Mouse (Mus musculus) layer of hippocampus, adult 9-11 months (tissue): ENCODE measurements around the gene Rasgef1b.

ENCODE experiments used
- DNase-seq: peaks from one replicate; pipeline ENCODE4 v3.0.0; 2022

Rasgef1b gene

DNA sequence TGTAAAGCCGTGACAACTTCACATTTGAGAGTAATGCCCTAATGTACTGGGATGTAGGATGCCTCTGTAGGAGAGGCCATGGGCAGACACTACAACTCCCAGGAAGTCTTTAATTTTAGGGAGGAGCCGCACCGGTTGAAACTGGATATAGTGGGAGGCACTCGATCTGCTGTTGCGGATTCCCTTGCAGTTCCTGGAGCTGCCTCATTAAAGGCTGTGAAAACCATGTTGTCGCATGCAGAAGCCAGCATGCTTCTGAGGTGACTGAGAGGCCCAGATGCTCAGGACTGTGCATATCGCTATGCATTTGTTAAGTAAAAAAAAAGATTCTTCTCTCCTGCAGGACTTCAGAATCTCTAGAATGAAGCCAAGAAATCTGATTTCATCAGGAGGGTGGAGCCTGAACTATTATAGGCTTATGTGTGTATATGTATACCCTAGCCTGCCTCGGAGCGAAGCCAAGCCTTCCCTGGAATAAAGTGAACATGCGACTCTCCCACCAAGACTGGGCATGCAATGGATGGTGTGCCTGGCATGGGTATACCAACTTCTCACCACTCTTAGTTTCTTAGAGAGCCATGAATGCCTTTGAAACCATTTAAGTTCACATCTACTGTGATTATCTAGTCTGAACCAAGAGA is 130.3 kb downstream of the Rasgef1b start:
- DNase-seq, result peak; percentile 25

GRCm38 (mm10) chr5:99597701-99598100 is 131.2 kb downstream of the Rasgef1b start:
- DNase-seq, result peak; percentile 43

DNA sequence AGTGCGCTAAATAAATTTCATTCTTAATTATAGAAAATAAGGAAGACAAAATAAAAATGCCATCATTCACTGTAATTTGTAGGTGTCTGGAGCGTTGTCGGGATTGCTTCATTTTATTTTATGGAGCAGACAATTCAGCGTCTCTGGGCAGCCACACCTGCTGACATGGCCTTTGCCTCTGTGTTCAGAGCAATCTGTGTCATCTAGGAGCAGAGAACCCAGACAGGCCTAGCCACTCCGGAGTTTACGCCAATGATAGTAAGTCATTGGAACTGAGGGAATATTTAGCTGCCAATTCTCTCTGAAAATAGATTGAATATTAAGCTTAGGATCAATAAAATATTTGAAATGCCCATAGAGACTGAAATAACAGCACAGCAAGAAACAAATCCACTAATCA is 137.5 kb downstream of the Rasgef1b start:
- DNase-seq, result no peak

- DNase-seq, result no peak
These were observed 138.3 kb downstream of the Rasgef1b start for GRCm38 (mm10) chr5:99590539-99590938.

GRCm38 (mm10) chr5:99587994-99588393 is 140.9 kb downstream of the Rasgef1b start:
- no peak for DNase-seq

- DNase-seq, result no peak
These were observed 141.3 kb downstream of the Rasgef1b start for GRCm38 (mm10) chr5:99587589-99587988.

DNA sequence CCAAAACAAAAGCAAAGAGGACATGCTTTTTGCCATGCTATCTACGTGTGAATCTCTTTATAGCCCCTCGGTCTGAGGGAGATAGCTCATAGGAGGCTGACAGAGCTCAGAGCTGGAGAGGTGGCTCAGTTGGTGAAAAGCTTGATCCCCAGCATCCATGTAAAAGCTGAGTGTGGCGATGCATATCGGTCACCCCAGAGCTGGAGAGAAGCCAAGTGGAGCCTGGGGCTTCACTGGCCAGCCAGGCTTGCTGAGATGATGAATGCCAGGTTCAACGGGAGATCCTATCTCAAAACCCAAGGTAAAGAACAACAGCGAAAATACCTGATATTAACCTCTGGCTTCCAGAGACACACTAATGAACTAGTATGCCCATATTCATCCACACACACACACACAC is 142.6 kb downstream of the Rasgef1b start:
- DNase-seq, result no peak

- no peak for DNase-seq
These were observed 143.5 kb downstream of the Rasgef1b start for GRCm38 (mm10) chr5:99585166-99585898.

DNA sequence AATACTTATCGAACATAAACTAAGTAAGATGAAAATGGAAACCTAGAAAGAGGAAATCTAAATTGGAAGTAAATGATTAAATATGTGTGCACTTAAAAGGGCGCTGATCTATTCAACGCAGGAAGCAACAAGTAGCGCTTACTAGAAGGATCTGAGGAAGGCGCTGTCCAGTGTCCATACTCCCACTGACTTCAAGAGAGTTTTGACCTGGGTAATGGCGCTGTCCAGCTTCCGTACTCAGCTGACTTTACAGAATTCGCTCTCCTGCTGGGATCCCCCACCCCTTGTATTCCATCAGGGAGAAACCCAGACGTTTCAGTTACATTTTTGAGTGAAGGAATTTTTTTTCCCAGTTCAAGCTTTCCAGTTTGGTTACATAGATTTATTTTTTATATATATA is 144.6 kb downstream of the Rasgef1b start:
- DNase-seq, result no peak

DNA sequence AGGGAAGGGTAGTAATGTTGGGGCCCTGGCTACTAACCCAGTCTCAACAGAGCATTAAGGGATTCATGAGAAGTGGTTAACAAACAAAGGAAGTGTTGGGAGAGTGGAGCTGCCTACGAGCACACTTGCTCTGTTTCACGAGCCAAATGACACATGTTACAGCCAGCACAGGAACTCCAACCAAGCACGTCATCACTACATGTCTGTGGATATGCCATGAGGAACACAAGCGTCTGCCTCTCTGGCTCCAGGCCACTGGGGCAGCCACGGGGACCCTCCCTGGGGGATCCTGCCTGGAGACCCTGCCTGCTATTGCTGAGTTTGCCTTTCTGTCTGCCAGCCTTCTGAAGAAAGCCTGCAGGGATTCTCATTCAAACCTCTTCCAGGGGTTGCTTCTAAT is 146.8 kb downstream of the Rasgef1b start:
- no peak for DNase-seq

DNA sequence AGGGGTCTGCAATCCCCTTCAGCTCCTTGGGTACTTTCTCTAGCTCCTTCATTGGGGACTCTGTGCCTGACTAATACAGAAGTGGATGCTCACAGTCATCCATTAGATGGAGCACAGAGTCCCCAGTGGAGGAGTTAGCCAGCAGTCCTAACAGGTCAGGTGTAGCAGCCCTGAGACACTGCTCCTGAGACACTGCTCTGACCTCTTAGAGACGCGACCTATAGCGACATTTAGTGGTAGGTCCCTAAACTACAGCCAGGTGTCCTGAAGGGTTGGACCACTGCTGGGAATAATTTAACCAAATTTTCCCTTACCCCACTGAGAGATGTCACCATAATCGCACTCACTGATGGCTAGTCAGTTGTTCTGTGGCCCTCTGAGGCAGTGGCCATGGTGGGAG is 150.2 kb downstream of the Rasgef1b start:
- DNase-seq, result no peak

- no peak for DNase-seq
These were observed 153.0 kb downstream of the Rasgef1b start for GRCm38 (mm10) chr5:99575897-99576296.

DNA sequence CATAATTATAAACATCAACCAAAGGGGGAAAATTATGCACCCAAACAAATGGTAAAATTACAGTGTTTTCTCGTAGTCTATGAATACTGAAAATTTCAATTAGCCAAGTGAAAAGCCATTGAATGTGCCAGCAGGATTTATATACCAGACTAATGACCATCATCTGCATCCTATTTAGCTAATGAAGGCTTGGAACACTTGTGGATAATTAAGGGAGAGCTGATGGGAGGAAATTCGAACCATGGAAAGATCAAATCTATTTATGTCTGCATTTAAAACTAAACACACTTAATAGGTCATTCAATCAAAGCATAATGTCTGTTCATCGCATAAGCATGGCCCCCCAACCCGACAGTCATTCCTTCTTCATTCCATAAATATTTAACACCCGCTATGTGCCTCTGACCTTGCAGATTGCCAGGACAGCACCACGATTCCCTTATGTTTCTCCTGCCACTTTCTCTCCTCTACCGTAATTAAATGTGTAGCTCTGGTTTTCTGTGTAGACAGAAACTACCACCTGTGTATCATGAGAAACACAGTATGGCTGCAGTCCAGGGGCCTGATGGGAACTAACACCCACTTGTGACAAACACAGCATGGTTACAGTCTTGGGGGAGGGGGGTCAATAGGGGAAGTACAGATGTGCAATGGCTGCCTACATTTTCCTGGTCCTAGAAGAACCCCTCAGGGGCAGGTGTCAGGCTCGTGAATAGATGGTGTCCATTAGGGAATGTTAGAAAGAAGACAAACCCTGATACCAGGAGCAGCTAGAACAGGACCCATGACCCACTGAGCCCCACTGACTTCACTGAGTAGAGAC is 164.2 kb downstream of the Rasgef1b start:
- DNase-seq, result no peak

DNA sequence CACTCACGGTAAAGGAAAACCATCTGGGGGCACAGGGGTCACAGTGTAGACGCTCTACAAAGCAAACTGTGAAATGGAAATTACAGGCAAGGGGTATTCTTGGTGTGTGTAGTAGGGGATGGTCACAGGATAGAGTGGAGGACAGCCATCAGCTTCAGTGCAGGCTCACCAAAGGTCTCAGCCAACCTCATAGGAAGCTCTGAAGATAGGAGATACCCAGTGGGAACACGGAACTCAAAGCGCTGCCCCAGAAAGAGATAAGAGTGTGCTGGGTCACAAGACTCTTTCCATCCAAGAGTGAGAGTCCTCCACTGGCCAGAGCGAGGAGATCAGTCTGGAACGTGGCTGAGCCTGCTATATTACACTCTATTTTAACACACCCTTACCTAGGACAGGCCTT is 166.8 kb downstream of the Rasgef1b start:
- no peak for DNase-seq

- DNase-seq, result no peak
These were observed 169.1 kb downstream of the Rasgef1b start for GRCm38 (mm10) chr5:99559814-99560213.

DNA sequence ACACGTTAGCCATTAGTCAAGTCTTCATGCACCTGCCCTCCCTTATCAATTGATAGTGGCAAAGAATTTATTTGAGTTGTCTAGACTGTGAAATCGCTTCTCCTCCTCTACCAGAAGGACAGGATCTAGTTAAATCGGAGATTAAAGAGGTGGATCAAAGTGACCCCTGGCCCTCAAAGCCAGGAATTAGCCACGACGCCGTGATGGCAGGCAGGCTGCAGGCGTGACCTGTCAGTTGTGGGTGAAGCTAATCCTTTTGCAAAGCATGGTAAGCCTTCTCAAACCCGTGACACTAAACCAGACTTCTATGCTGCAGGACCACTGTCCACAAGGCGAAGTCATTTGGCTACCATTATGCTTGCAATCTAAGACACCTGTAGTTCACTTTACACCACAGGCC is 170.6 kb downstream of the Rasgef1b start:
- no peak for DNase-seq

GRCm38 (mm10) chr5:99552645-99553044 is 176.2 kb downstream of the Rasgef1b start:
- no peak for DNase-seq

- DNase-seq, result no peak
These were observed 184.0 kb downstream of the Rasgef1b start for GRCm38 (mm10) chr5:99544664-99545494.

DNA sequence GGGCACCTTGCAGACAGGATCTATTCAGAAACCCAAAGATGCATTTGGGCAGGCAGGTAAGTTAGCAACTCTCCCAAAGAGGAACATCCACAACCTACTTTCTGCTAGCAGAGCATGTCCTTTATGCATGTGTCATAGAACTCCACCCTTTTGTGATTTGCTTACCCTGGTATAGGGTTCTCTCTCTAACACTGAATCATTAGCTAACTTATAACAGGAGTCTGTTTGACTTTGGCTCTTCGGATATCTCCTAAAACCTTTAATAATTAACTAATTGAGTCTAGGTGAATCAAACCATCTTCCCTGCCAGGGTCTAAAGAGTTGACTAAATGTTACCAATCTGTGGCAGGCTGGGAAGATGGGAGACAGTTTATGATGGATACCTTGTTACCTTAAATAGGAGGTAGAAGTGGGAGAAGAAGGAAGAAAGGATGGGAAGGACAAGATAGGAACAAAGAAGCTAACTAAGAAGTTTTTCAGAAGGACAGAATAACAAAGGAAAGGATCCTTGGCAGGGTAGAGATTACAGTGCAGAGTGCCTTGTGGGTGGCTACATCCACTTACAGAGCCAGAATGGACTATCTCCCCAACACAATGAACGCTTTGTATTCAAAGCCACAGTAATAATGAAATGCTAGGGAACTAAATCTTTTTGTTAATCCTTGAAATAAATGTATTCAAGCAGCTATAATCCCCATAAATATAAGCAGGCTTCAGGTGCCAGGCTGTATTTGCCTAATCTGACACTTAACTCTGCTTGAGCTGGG is 186.7 kb downstream of the Rasgef1b start:
- no peak for DNase-seq

DNA sequence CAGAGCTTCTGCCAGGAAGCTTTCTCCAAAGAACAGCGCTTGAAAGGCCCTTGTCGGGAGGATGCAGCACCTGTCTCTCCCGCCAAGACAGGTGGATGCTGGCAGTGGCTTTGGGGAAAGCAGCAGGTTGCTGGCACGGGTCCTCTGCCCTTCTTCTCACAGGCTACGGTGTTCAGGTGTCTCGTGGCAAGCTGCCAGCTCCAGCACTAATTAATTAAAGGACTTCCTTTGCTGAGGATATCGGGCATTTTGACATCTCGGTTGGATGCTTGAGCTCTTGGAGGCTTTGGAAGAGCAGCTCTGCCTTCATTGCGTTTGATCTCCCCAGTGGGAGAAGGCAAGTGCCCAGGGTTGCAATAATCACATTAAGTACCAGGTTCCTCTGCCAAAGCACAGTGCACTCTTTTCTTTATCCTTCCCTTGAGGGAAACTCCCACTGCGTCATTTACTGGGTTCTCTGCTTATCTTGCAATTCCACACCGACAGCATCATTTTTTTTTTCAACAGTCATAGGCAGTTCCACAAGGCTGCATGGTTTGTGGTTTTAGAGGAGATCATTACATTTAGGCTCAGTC is 187.5 kb downstream of the Rasgef1b start:
- no peak for DNase-seq

DNA sequence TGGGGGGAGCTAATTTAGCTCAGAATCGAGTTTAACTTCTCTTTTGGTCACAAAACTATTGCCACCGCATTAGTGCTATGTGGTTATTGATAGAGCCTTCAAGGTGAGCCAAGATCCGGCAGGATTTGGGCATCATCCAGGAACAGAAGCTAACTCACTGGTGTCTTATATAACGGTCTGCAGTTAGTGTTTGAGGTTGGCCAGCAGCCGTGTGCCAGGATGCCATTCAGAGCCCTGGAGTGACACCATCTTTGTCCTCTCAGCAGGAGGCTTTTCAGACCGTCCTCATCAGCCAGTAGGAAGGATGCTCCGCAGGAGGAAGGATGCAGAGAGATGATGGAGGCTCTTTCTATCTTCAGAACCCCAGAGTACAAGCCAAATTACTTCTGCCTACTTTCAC is 195.4 kb downstream of the Rasgef1b start:
- no peak for DNase-seq

GRCm38 (mm10) chr5:99526797-99527201 is 202.1 kb downstream of the Rasgef1b start:
- no peak for DNase-seq
